Mouse (Mus musculus) frontal cortex, postnatal 14 days (tissue): ENCODE data around the gene Lrp2bp.

Experiments used
- DNase-seq, 2 experiments: peaks; one replicate each; pipeline ENCODE4 v3.0.0; 2022; ENCODE audit warnings: low spot score in 2 of 2

Lrp2bp gene

GRCm38 (mm10) chr8:46024392-46024791 is 25.3 kb downstream of the Lrp2bp start:
- no peak for DNase-seq

DNA sequence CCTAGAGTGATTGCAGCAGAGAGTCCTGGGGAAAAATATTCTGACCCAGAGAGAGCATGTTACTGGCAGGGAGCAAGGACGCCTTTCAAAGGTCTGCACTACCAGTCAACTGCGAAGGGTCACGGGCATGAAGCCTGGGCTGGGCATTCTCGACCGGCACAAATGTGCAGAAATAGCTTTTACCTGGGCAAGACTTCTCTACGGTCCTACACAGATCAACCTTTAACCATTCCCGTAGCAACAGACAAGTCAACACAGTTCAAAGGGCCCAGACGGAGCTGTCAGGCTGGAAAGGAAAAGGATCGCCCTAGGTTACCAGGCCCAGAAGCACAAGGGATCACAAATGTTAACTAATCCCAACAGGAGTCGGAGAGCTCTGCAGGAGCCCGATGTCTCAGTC is 37.1 kb downstream of the Lrp2bp start:
- DNase-seq = no peak

GRCm38 (mm10) chr8:46039666-46040065 is 40.6 kb downstream of the Lrp2bp start:
- no peak for DNase-seq

- no peak for DNase-seq
Observed at GRCm38 (mm10) chr8:46040260-46040659, 41.2 kb downstream of the Lrp2bp start.

DNA sequence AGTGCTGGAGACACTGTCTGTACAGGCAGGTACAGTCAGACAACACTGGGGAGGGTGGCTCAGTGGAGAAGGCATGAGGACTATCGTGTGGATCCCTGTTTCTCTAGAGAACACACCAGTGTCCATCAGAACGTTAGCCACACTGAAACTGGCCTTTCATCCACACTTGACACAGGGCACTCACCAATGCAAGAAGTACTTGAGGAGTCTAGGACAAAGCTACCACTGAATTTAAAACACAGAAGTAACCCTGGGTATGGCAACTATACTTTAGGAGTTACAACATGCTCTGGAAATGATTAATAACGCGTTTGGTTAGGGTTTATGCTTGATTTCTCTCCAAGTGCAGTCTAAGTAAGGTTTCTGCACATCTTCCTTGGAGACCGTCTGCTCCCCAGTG is 73.7 kb downstream of the Lrp2bp start:
- DNase-seq = no peak

GRCm38 (mm10) chr8:46073540-46074140 is 74.5 kb downstream of the Lrp2bp start:
- DNase-seq = no peak

GRCm38 (mm10) chr8:46075223-46075622 is 76.1 kb downstream of the Lrp2bp start:
- no peak for DNase-seq

DNA sequence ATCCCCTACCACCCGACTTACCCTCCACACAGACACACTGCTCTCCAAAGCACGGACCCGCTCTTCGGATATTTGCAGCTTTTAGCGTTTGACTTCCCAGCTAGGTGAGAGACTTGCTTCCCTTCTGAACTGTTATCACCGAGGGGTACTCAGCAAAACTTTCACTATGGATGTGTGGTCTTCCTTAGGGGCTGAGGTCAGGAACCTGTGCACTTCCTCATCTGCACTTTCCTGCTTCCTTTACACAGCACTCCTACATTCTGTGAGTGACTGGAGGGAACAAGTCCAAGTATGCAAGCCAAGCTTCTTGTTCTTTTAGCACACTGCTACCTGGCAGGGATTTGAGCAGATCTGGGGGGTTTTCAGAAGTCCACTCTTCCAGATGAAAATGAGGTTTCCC is 79.8 kb downstream of the Lrp2bp start:
- DNase-seq = no peak
